Mouse (Mus musculus): ENCODE measurements around the gene Pick1. TPM values are rescaled to one million over a fixed set of nuclear protein-coding genes. Genes with fewer than 3 reads are reported as not detected.

Pick1 gene
- polyA plus RNA-seq, 1 experiment from 2014 or later, result 41.3 TPM

- DNase-seq (ENCODE audit: low spot score), result no peak
- peaks cover 97% of the 10 kb centered on the region for H3K27me3 ChIP-seq (ENCODE audit: insufficient read depth, poor library complexity, severe bottlenecking)
- no peaks in the 10 kb centered on the region for H3K9me3 ChIP-seq
- WGBS, result 85% methylated on average over 3 of the region's 3 CpGs
- H3K4me1 ChIP-seq, result peaks cover 28% of the 10 kb centered on the region
- 0 out of 2 replicates have a peak overlapping the region, but pooled peaks have one; percentile 83 for H3K4me3 ChIP-seq
- no peaks in the 10 kb centered on the region for H3K36me3 ChIP-seq
- no peak overlapping the region for H3K27ac ChIP-seq
These were observed 33.9 kb downstream of the Pick1 start for GRCm38 (mm10) chr15:79262786-79263309.

- H3K4me1 ChIP-seq, result peaks cover 28% of the 10 kb centered on the region
- H3K9me3 ChIP-seq, result no peaks in the 10 kb centered on the region
- no peaks in the 10 kb centered on the region for H3K36me3 ChIP-seq
- 82% methylated on average over 6 of the region's 6 CpGs for WGBS
- no peak overlapping the region for H3K4me3 ChIP-seq
- H3K27ac ChIP-seq, result no peak overlapping the region
- no peak for DNase-seq (ENCODE audit: low spot score)
- H3K27me3 ChIP-seq (ENCODE audit: insufficient read depth, poor library complexity, severe bottlenecking), result peaks cover 96% of the 10 kb centered on the region
These were observed 34.8 kb downstream of the Pick1 start for GRCm38 (mm10) chr15:79263726-79264125.

- Histone ChIP-seq H3K4me3 (no peak overlapping the region), H3K27me3 (ENCODE audit: insufficient read depth, poor library complexity, severe bottlenecking) (peaks cover 90% of the 10 kb centered on the region), H3K27ac (no peak overlapping the region), H3K36me3 (no peaks in the 10 kb centered on the region), H3K4me1 (peaks cover 23% of the 10 kb centered on the region), H3K9me3 (no peaks in the 10 kb centered on the region)
- no peak for DNase-seq (ENCODE audit: low spot score)
- 63% methylated on average over 4 of the region's 4 CpGs for WGBS
These were observed 36.4 kb downstream of the Pick1 start for GRCm38 (mm10) chr15:79265384-79265783.

- H3K27ac ChIP-seq, result no peak overlapping the region
- H3K36me3 ChIP-seq, result no peaks in the 10 kb centered on the region
- 15% methylated on average over 1 of the region's 1 CpGs for WGBS
- H3K27me3 ChIP-seq (ENCODE audit: insufficient read depth, poor library complexity, severe bottlenecking), result peaks cover 68% of the 10 kb centered on the region
- peaks cover 16% of the 10 kb centered on the region for H3K4me1 ChIP-seq
- no peak overlapping the region for H3K4me3 ChIP-seq
- no peaks in the 10 kb centered on the region for H3K9me3 ChIP-seq
- no peak for DNase-seq (ENCODE audit: low spot score)
These were observed 39.5 kb downstream of the Pick1 start for GRCm38 (mm10) chr15:79268521-79268920.

GRCm38 (mm10) chr15:79270317-79271123 is 41.5 kb downstream of the Pick1 start:
- H3K27me3 ChIP-seq (ENCODE audit: insufficient read depth, poor library complexity, severe bottlenecking), result peaks cover 50% of the 10 kb centered on the region
- peak overlapping the region; percentile 58 for H3K4me3 ChIP-seq
- peak; percentile 88 for DNase-seq (ENCODE audit: low spot score)
- H3K36me3 ChIP-seq, result no peaks in the 10 kb centered on the region
- WGBS, result 3% methylated on average over 33 of the region's 33 CpGs
- H3K4me1 ChIP-seq, result peaks cover 18% of the 10 kb centered on the region
- peak overlapping the region; percentile 48 for H3K27ac ChIP-seq
- H3K9me3 ChIP-seq, result no peaks in the 10 kb centered on the region

- DNase-seq (ENCODE audit: low spot score), result no peak
- H3K9me3 ChIP-seq, result no peaks in the 10 kb centered on the region
- no peak overlapping the region for H3K27ac ChIP-seq
- 18% methylated on average over 17 of the region's 17 CpGs for WGBS
- no peaks in the 10 kb centered on the region for H3K36me3 ChIP-seq
- H3K27me3 ChIP-seq (ENCODE audit: insufficient read depth, poor library complexity, severe bottlenecking), result peaks cover 43% of the 10 kb centered on the region
- H3K4me1 ChIP-seq, result peaks cover 18% of the 10 kb centered on the region
- H3K4me3 ChIP-seq, result peak overlapping the region; percentile 58
These were observed 42.3 kb downstream of the Pick1 start for GRCm38 (mm10) chr15:79271124-79271746.

GRCm38 (mm10) chr15:79273020-79273419 is 44.0 kb downstream of the Pick1 start:
- H3K36me3 ChIP-seq, result no peaks in the 10 kb centered on the region
- no peak overlapping the region for H3K27ac ChIP-seq
- peaks cover 18% of the 10 kb centered on the region for H3K4me1 ChIP-seq
- 45% methylated on average over 10 of the region's 10 CpGs for whole genome bisulfite sequencing
- H3K4me3 ChIP-seq, result no peak overlapping the region
- H3K9me3 ChIP-seq, result no peaks in the 10 kb centered on the region
- H3K27me3 ChIP-seq (ENCODE audit: insufficient read depth, poor library complexity, severe bottlenecking), result peaks cover 26% of the 10 kb centered on the region
- no peak for DNase-seq (ENCODE audit: low spot score)

- Histone ChIP-seq H3K9me3 (no peaks in the 10 kb centered on the region), H3K27ac (no peak overlapping the region), H3K4me3 (no peak overlapping the region), H3K27me3 (ENCODE audit: insufficient read depth, poor library complexity, severe bottlenecking) (no peaks in the 10 kb centered on the region), H3K36me3 (no peaks in the 10 kb centered on the region), H3K4me1 (peaks cover 19% of the 10 kb centered on the region; the same call in 1 of the 2 replicates)
- WGBS, result 62% methylated on average over 10 of the region's 10 CpGs
- DNase-seq (ENCODE audit: low spot score), result no peak
These were observed 48.8 kb downstream of the Pick1 start for GRCm38 (mm10) chr15:79277728-79278127.

GRCm38 (mm10) chr15:79280209-79280608 is 51.2 kb downstream of the Pick1 start:
- Histone ChIP-seq H3K4me1 (peaks cover 13% of the 10 kb centered on the region), H3K36me3 (no peaks in the 10 kb centered on the region), H3K27ac (no peak overlapping the region), H3K27me3 (ENCODE audit: insufficient read depth, poor library complexity, severe bottlenecking) (0 out of 2 replicates have a peak, but pooled peaks cover 6% of the 10 kb centered on the region), H3K4me3 (no peak overlapping the region), H3K9me3 (no peaks in the 10 kb centered on the region)
- 18% methylated on average over 6 of the region's 6 CpGs for WGBS
- no peak for DNase-seq (ENCODE audit: low spot score)

GRCm38 (mm10) chr15:79280850-79281249 is 51.9 kb downstream of the Pick1 start:
- 53% methylated on average over 5 of the region's 5 CpGs for WGBS
- DNase-seq (ENCODE audit: low spot score), result no peak
- Histone ChIP-seq H3K36me3 (no peaks in the 10 kb centered on the region), H3K9me3 (no peaks in the 10 kb centered on the region), H3K4me1 (peaks cover 19% of the 10 kb centered on the region), H3K27me3 (ENCODE audit: insufficient read depth, poor library complexity, severe bottlenecking) (0 out of 2 replicates have a peak, but pooled peaks cover 6% of the 10 kb centered on the region), H3K4me3 (no peak overlapping the region), H3K27ac (peak overlapping the region; percentile 50; the same call in 1 of the 2 replicates)

- DNase-seq (ENCODE audit: low spot score), result peak; percentile 87
- 0 out of 2 replicates have a peak overlapping the region, but pooled peaks have one; percentile 8 for H3K27ac ChIP-seq
- WGBS, result 72% methylated on average over 1 of the region's 1 CpGs
These were observed 52.4 kb downstream of the Pick1 start for GRCm38 (mm10) chr15:79281389-79281788.

GRCm38 (mm10) chr15:79282434-79282833 is 53.5 kb downstream of the Pick1 start:
- Histone ChIP-seq H3K4me3 (no peak overlapping the region), H3K27ac (peak overlapping the region; percentile 32; the same call in 1 of the 2 replicates), H3K4me1 (peaks cover 19% of the 10 kb centered on the region), H3K9me3 (no peaks in the 10 kb centered on the region), H3K27me3 (ENCODE audit: insufficient read depth, poor library complexity, severe bottlenecking) (0 out of 2 replicates have a peak, but pooled peaks cover 6% of the 10 kb centered on the region), H3K36me3 (peaks cover 9% of the 10 kb centered on the region; the same call in 1 of the 2 replicates)
- DNase-seq (ENCODE audit: low spot score), result no peak
- WGBS, result 76% methylated on average over 5 of the region's 5 CpGs

More at GRCm38 (mm10) chr15:79281389-79281788, 52.4 kb downstream of the Pick1 start:
- H3K36me3 ChIP-seq, result peaks cover 4% of the 10 kb centered on the region; the same call in 1 of the 2 replicates
- 0 out of 2 replicates have a peak, but pooled peaks cover 6% of the 10 kb centered on the region for H3K27me3 ChIP-seq (ENCODE audit: insufficient read depth, poor library complexity, severe bottlenecking)
- H3K9me3 ChIP-seq, result no peaks in the 10 kb centered on the region
- H3K4me1 ChIP-seq, result peaks cover 19% of the 10 kb centered on the region
- H3K4me3 ChIP-seq, result no peak overlapping the region

- 73% methylated on average over 4 of the region's 4 CpGs for WGBS
- Histone ChIP-seq H3K27ac (no peak overlapping the region), H3K27me3 (ENCODE audit: insufficient read depth, poor library complexity, severe bottlenecking) (0 out of 2 replicates have a peak, but pooled peaks cover 6% of the 10 kb centered on the region), H3K36me3 (peaks cover 17% of the 10 kb centered on the region; the same call in 1 of the 2 replicates), H3K4me1 (peaks cover 19% of the 10 kb centered on the region), H3K4me3 (no peak overlapping the region), H3K9me3 (no peaks in the 10 kb centered on the region)
- no peak for DNase-seq (ENCODE audit: low spot score)
These were observed 54.4 kb downstream of the Pick1 start for GRCm38 (mm10) chr15:79283371-79283770.
